Mouse (Mus musculus) neural tube, embryonic 13.5 days (tissue): ENCODE data around the gene Ssna1. TPM values are rescaled to one million over a fixed set of nuclear protein-coding genes. Genes with fewer than 3 reads are reported as not detected.
A peak's percentile ranks its signal among the peaks of the same experiment; 100 is the strongest.

ENCODE experiments used
- ATAC-seq: fragments of 200-750 bp; cut with Nextera tagmentation; 2 replicates; pipeline ENCODE4 v1.8.0; 2017; ENCODE audit warnings: low read depth, mild to moderate bottlenecking, moderate TSS enrichment, moderate library complexity
- H3K27ac ChIP-seq: fragments of 300-500 bp; sonication (generic); replicated peaks from 2 replicates; pipeline ENCODE4 v1.5.1; 2015; ENCODE audit warnings: moderate library complexity, mild to moderate bottlenecking, inconsistent platforms
- H3K27me3 ChIP-seq: fragments of 300-500 bp; sonication (generic); 2 replicates; pipeline ENCODE4 v1.6.1; 2015; ENCODE audit warnings: mild to moderate bottlenecking, inconsistent platforms
- H3K36me3 ChIP-seq: fragments of 300-500 bp; sonication (generic); 2 replicates; pipeline ENCODE4 v1.6.1; 2015; ENCODE audit warnings: mild to moderate bottlenecking, inconsistent platforms
- H3K4me1 ChIP-seq: fragments of 300-500 bp; sonication (generic); replicated peaks from 2 replicates; pipeline ENCODE4 v1.6.1; 2015; ENCODE audit warnings: inconsistent platforms
- H3K4me2 ChIP-seq: fragments of 300-500 bp; sonication (generic); 2 replicates; pipeline ENCODE4 v1.6.1; 2015; ENCODE audit warnings: inconsistent platforms, mild to moderate bottlenecking, moderate library complexity
- H3K4me3 ChIP-seq: fragments of 300-500 bp; sonication (generic); 2 replicates; pipeline ENCODE4 v1.5.1; 2015; ENCODE audit warnings: mild to moderate bottlenecking, inconsistent platforms
- H3K9ac ChIP-seq: fragments of 300-500 bp; sonication (generic); 2 replicates; pipeline ENCODE4 v1.6.1; 2015; ENCODE audit warnings: moderate library complexity, mild to moderate bottlenecking, inconsistent platforms
- H3K9me3 ChIP-seq: fragments of 300-500 bp; sonication (generic); 2 replicates; pipeline ENCODE4 v1.6.1; 2016; ENCODE audit warnings: inconsistent platforms
- WGBS: fragments of 180-500 bp; shearing (Covaris S2); methylation state at CpG from one replicate; pipeline ENCODE4 v1.1.7; 2015; 5-methylcytosine and 5-hydroxymethylcytosine counted together
- polyA plus RNA-seq: library from polyadenylated mRNA; unstranded; fragments of >200 nt; fragmentation: Nextera tagmentation; extraction: Ambion mirVana; gene quantifications from 2 replicates; pipeline ENCODE4 v1.2.1, GENCODE M21; 2015

Ssna1 gene
- polyA plus RNA-seq, 1 experiment from 2014 or later = 206 TPM

GRCm38 (mm10) chr2:25252331-25252730 lies 19.9 kb downstream of the Ssna1 start:
- no peak overlapping the region for H3K4me2 ChIP-seq
- H3K4me3 ChIP-seq = no peak overlapping the region
- no peak for ATAC-seq
- no peaks in the 10 kb centered on the region for H3K9me3 ChIP-seq
- H3K27ac ChIP-seq = no peak overlapping the region
- H3K27me3 ChIP-seq = no peaks in the 10 kb centered on the region
- peaks cover 25% of the 10 kb centered on the region for H3K4me1 ChIP-seq
- WGBS = 85% methylated on average over 1 of the region's 1 CpGs
- no peak overlapping the region for H3K9ac ChIP-seq
- H3K36me3 ChIP-seq = peaks cover 59% of the 10 kb centered on the region

DNA sequence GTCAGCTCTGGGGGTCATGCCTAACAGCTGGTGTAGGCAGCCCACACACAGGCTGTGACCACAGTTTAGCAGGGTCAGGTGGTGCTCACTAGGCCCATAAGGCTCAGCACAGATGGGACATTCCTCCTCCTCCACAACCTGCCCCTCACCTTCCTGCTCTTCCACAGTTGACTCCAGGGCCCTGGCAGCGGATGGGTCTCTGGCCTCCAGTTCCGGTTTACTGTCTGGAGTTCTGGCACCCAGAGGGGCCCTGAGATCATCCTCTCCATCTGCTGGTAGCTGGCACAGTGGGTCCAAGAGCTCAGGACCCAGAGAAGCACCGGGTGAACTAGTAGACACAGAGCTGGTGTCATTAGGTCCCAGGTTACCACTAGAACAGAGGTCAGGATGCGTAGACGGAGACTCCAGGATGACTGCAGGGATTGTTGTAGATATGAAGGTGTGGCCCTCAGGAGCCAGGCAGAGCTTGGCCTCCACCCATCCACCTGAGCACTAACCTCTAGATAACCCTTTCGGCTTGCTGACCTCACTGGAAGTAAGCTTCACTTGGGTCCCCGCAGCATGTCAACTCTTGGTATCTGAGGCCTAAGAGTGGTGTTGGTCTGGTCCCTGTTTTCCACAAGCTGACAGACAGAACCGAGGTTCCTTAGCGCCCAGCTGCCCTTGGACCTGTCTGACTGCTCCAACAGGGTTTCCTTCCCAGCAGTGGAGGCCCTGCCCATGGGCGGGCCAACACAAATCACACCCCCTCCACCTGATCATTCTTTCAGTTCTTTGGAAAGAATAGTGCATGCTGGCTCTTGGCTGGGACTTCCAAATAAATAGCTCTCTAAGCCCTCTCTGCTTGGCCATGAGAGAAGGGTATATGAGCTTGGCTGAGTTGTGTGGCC lies 25.8 kb downstream of the Ssna1 start, which contains the start of gene AL732309.1:
Gene AL732309.1 (minus strand): TSS at position 681 of the 890 bp plus-strand sequence.
- H3K9ac ChIP-seq = no peak within 1 kb of the TSS
- H3K36me3 ChIP-seq = peaks cover 72% of the 10 kb centered on the region
- no peak within 1 kb of the TSS for H3K27ac ChIP-seq
- no peak for ATAC-seq
- 92% methylated on average over 10 of the region's 10 CpGs for WGBS
- H3K9me3 ChIP-seq = no peaks in the 10 kb centered on the region
- no peak within 1 kb of the TSS for H3K4me2 ChIP-seq
- H3K27me3 ChIP-seq = peaks cover 7% of the 10 kb centered on the region; the same call in 1 of the 2 replicates
- H3K4me1 ChIP-seq = peaks cover 21% of the 10 kb centered on the region
- no peak within 1 kb of the TSS for H3K4me3 ChIP-seq

GRCm38 (mm10) chr2:25244144-25244543 lies 28.1 kb downstream of the Ssna1 start:
- Histone ChIP-seq H3K9ac (no peak overlapping the region), H3K36me3 (peaks cover 49% of the 10 kb centered on the region), H3K4me1 (peaks cover 33% of the 10 kb centered on the region), H3K4me2 (no peak overlapping the region), H3K9me3 (no peaks in the 10 kb centered on the region), H3K27ac (no peak overlapping the region), H3K4me3 (no peak overlapping the region), H3K27me3 (peaks cover 11% of the 10 kb centered on the region; the same call in 1 of the 2 replicates)
- no peak for ATAC-seq
- 90% methylated on average over 4 of the region's 4 CpGs for WGBS

DNA sequence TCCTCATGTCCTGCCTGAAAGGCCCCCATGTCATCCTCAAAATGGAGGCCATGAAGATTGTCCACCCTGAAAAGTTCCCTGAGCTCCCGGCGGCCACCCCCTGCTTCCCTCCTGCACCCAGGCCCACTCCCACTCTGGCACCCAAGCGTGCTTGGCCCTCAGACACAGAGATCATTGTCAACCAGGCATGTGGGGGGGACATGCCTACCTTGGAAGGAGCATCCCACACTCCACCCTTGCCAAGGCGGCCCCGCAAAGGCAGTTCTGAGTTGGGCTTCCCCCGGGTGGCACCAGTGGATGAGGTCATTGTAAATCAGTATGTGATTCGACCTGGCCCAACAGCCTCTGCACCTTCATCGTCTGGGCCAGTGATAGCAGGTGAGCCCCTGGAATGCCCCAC lies 28.9 kb downstream of the Ssna1 start:
- Histone ChIP-seq H3K4me2 (peak overlapping the region; percentile 85), H3K9ac (peak overlapping the region; percentile 87), H3K36me3 (peaks cover 41% of the 10 kb centered on the region), H3K27me3 (peaks cover 11% of the 10 kb centered on the region; the same call in 1 of the 2 replicates), H3K4me1 (peaks cover 33% of the 10 kb centered on the region), H3K4me3 (peak overlapping the region; percentile 67), H3K9me3 (no peaks in the 10 kb centered on the region), H3K27ac (no peak overlapping the region)
- ATAC-seq = no peak
- WGBS = 77% methylated on average over 8 of the region's 8 CpGs

- 0% methylated on average over 55 of the region's 59 CpGs for WGBS
- H3K27me3 ChIP-seq = peaks cover 11% of the 10 kb centered on the region
- H3K27ac ChIP-seq = peak within 1 kb of the TSS; percentile 69
- peak within 1 kb of the TSS; percentile 87 for H3K9ac ChIP-seq
- H3K36me3 ChIP-seq = peaks cover 30% of the 10 kb centered on the region
- H3K4me2 ChIP-seq = peak within 1 kb of the TSS; percentile 85
- peaks cover 33% of the 10 kb centered on the region for H3K4me1 ChIP-seq
- no peaks in the 10 kb centered on the region for H3K9me3 ChIP-seq
- peak within 1 kb of the TSS; percentile 67 for H3K4me3 ChIP-seq
- ATAC-seq = peak; percentile 47
Observed at GRCm38 (mm10) chr2:25242101-25242506, 30.1 kb downstream of the Ssna1 start, which contains the start of the genes Rnf208 and Cysrt1. Rnf208 (plus strand) TSS chr2:25242255. Cysrt1 (minus strand) TSS chr2:25242452.

DNA sequence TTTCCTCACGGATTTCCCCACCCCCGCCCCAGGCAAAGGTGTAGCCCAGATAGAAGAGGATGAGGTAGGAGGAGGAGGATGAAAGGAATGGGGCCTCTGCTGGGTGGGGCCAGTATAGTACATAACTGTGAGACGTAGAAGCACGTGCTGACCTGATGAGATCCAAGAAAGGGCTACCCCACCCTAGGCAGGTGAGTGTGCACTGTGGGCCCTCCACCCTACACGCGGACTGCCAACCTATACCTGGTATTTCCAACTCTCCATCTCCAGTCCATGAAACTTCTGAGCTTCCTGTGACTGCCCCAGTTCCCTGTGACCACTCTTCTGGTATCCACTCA lies 30.8 kb downstream of the Ssna1 start:
- 22% methylated on average over 6 of the region's 6 CpGs for WGBS
- Histone ChIP-seq H3K9me3 (no peaks in the 10 kb centered on the region), H3K4me1 (peaks cover 33% of the 10 kb centered on the region), H3K27ac (peak overlapping the region; percentile 69), H3K4me3 (peak overlapping the region; percentile 67), H3K36me3 (peaks cover 23% of the 10 kb centered on the region), H3K9ac (peak overlapping the region; percentile 87), H3K4me2 (peak overlapping the region; percentile 85), H3K27me3 (peaks cover 11% of the 10 kb centered on the region)
- ATAC-seq = peak; percentile 45

- peak overlapping the region; percentile 69 for H3K27ac ChIP-seq
- peak overlapping the region; percentile 87 for H3K9ac ChIP-seq
- 1% methylated on average over 29 of the region's 29 CpGs for WGBS
- peaks cover 11% of the 10 kb centered on the region for H3K27me3 ChIP-seq
- peaks cover 18% of the 10 kb centered on the region for H3K36me3 ChIP-seq
- ATAC-seq = peak; percentile 80
- H3K9me3 ChIP-seq = no peaks in the 10 kb centered on the region
- peak overlapping the region; percentile 67 for H3K4me3 ChIP-seq
- H3K4me2 ChIP-seq = peak overlapping the region; percentile 85
- H3K4me1 ChIP-seq = peaks cover 33% of the 10 kb centered on the region
Observed at GRCm38 (mm10) chr2:25240723-25241437, 31.4 kb downstream of the Ssna1 start.

GRCm38 (mm10) chr2:25240310-25240709 lies 31.9 kb downstream of the Ssna1 start:
- 53% methylated on average over 8 of the region's 8 CpGs for WGBS
- no peaks in the 10 kb centered on the region for H3K9me3 ChIP-seq
- peaks cover 12% of the 10 kb centered on the region; the same call in 1 of the 2 replicates for H3K36me3 ChIP-seq
- peak overlapping the region; percentile 69 for H3K27ac ChIP-seq
- ATAC-seq = peak; percentile 2; the same call in 1 of the 2 replicates
- peaks cover 33% of the 10 kb centered on the region for H3K4me1 ChIP-seq
- peaks cover 11% of the 10 kb centered on the region for H3K27me3 ChIP-seq
- H3K4me2 ChIP-seq = peak overlapping the region; percentile 85
- peak overlapping the region; percentile 87 for H3K9ac ChIP-seq
- H3K4me3 ChIP-seq = peak overlapping the region; percentile 67

- WGBS = 88% methylated on average over 3 of the region's 3 CpGs
- no peak overlapping the region for H3K4me3 ChIP-seq
- H3K36me3 ChIP-seq = 0 out of 2 replicates have a peak, but pooled peaks cover 7% of the 10 kb centered on the region
- H3K9me3 ChIP-seq = no peaks in the 10 kb centered on the region
- H3K4me2 ChIP-seq = no peak overlapping the region
- no peak overlapping the region for H3K9ac ChIP-seq
- ATAC-seq = no peak
- H3K4me1 ChIP-seq = peaks cover 33% of the 10 kb centered on the region
- peaks cover 11% of the 10 kb centered on the region for H3K27me3 ChIP-seq
- no peak overlapping the region for H3K27ac ChIP-seq
Observed at GRCm38 (mm10) chr2:25239766-25240165, 32.5 kb downstream of the Ssna1 start.

- no peaks in the 10 kb centered on the region for H3K9me3 ChIP-seq
- H3K4me3 ChIP-seq = no peak overlapping the region
- peaks cover 27% of the 10 kb centered on the region for H3K4me1 ChIP-seq
- no peak overlapping the region for H3K4me2 ChIP-seq
- ATAC-seq = no peak
- no peaks in the 10 kb centered on the region for H3K36me3 ChIP-seq
- H3K27me3 ChIP-seq = peaks cover 10% of the 10 kb centered on the region
- H3K27ac ChIP-seq = no peak overlapping the region
- no peak overlapping the region for H3K9ac ChIP-seq
Observed at GRCm38 (mm10) chr2:25238106-25238505, 34.1 kb downstream of the Ssna1 start.

DNA sequence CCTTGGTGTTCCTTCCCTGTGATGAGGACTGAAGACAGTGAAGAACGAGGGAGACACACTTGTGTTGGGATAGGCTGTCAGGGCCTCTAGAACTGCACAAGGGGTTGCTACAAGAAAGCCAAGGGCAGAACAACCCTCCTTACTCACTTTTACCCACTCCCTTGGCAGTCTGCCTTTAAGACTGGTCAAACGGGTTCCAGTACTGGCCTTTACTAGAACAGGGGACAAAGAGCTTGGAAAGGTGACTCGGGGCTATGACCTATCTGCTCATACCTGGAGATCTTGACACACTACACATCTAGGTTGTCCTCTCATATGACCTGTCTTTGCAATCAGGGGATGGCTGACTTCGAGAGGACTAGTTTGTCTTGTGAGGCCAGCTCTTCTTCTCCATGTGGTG lies 34.7 kb downstream of the Ssna1 start:
- Histone ChIP-seq H3K27me3 (peaks cover 6% of the 10 kb centered on the region), H3K4me2 (no peak overlapping the region), H3K27ac (no peak overlapping the region), H3K36me3 (no peaks in the 10 kb centered on the region), H3K9ac (no peak overlapping the region), H3K4me1 (peaks cover 22% of the 10 kb centered on the region), H3K4me3 (no peak overlapping the region), H3K9me3 (no peaks in the 10 kb centered on the region)
- WGBS = 68% methylated on average over 4 of the region's 4 CpGs
- no peak for ATAC-seq

DNA sequence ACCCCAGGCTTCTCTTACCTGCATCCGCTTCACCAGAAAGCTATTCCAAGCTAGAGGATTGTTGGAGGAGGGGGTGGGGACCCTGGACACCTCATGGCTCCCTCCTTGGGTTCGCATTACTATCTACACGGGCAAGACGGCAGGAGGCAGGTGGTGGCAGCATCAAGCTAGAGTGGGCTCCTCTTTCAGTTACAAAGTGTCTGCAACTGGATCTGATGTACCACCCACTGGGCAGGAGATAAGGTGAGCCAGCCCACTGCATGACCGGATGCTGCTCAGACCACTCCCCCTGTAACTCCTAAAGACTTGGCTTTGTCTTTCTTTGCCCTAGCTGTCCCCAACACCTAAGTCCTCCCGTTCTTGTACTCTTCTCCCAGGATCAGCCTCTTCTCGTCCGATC lies 35.6 kb downstream of the Ssna1 start, which contains the start of gene Rnf224:
Gene Rnf224 (minus strand): TSS at position 174 of the 400 bp plus-strand sequence.
- H3K4me1 ChIP-seq = peaks cover 13% of the 10 kb centered on the region
- no peak within 1 kb of the TSS for H3K27ac ChIP-seq
- H3K4me3 ChIP-seq = no peak within 1 kb of the TSS
- 37% methylated on average over 8 of the region's 8 CpGs for WGBS
- H3K4me2 ChIP-seq = no peak within 1 kb of the TSS
- no peak within 1 kb of the TSS for H3K9ac ChIP-seq
- ATAC-seq = no peak
- H3K27me3 ChIP-seq = peaks cover 6% of the 10 kb centered on the region
- no peaks in the 10 kb centered on the region for H3K36me3 ChIP-seq
- H3K9me3 ChIP-seq = no peaks in the 10 kb centered on the region
